Mouse (Mus musculus): ENCODE data around the gene Diras2. TPM values are rescaled to one million over a fixed set of nuclear protein-coding genes. Genes with fewer than 3 reads are reported as not detected.

Diras2 gene
- polyA plus RNA-seq, 1 experiment from 2014 or later, result 1.3 TPM

DNA sequence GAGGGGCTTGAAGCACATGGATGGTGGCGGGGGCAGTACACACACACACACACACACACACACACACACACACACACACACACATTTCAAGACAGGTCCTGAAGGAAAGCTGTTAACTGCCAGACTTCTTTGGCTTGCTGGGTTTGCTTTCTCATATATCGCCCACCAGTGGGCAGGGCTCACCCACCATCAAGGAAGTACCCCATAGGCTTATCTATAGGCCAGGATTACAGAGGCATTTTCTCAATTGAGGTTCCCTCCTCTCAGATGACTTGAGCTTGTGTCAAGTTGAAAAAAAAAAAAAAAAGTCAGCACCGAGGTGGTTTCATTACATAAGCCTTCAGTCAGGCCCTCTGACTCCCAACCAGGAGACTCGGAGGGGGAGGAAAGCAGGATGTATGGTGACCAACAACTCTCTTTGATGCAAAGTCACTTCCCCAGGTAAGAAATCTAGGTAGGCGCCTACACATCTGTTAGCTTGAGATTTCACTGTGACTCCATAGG lies 19.7 kb upstream of the Diras2 start:
- no peak overlapping the region for H3K4me2 ChIP-seq
- no peaks in the 10 kb centered on the region for H3K36me3 ChIP-seq
- ATAC-seq (ENCODE audit: insufficient number of reproducible peaks, low FRiP score), result no peak
- H3K9ac ChIP-seq, result no peak overlapping the region
- WGBS, result 63% methylated on average over 5 of the region's 5 CpGs
- no peaks in the 10 kb centered on the region for H3K9me3 ChIP-seq (replicated peaks)
- H3K4me3 ChIP-seq, result no peak overlapping the region
- no peaks in the 10 kb centered on the region for H3K4me1 ChIP-seq (replicated peaks)
- H3K27me3 ChIP-seq (replicated peaks), result no peaks in the 10 kb centered on the region
- no peak overlapping the region for H3K27ac ChIP-seq (ENCODE audit: poor library complexity, severe bottlenecking)

DNA sequence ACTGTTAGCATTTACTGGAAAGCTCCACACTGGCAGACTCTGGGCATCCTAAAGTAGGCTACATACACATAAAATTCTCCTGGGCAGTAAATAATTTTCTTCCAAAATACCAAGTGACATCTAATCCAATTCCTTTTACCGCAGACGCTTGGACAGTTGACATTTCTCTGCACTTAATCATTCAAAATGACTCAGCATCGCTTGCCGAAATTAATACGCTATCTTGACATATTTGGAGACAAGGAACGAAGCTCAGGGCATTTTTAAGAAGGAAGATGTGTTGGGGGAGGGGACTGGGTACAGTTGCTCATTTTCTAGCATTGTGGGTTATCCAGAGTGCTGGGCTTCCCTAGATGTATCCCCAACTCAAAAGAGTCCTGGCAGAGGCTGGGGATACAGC lies 15.2 kb upstream of the Diras2 start:
- Histone ChIP-seq H3K9ac (no peak overlapping the region), H3K27me3 (replicated peaks) (no peaks in the 10 kb centered on the region), H3K4me3 (no peak overlapping the region), H3K4me2 (no peak overlapping the region), H3K36me3 (no peaks in the 10 kb centered on the region), H3K9me3 (replicated peaks) (no peaks in the 10 kb centered on the region), H3K27ac (ENCODE audit: poor library complexity, severe bottlenecking) (no peak overlapping the region), H3K4me1 (replicated peaks) (no peaks in the 10 kb centered on the region)
- no peak for ATAC-seq (ENCODE audit: insufficient number of reproducible peaks, low FRiP score)
- WGBS, result 78% methylated on average over 6 of the region's 6 CpGs

DNA sequence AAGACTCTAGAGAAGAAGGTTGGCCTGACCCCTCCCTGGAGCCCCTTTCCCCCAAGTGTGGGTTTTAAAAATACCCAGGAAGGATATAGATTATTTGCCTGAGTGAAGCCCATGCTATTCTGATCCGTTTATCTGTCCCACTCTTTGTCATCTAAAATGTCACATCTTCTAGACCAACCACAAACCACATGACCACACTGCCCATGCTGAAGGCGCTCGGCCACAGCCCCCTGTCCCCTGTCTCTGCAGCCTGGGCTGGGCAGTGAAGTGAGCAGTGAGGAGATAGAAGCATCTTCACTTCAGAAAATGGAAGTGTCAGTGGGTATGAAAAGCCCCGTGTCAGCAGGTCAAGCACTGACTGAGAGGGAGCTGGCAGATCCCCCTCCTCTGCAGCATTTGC lies 11.6 kb upstream of the Diras2 start:
- Histone ChIP-seq H3K4me3 (no peak overlapping the region), H3K9ac (no peak overlapping the region), H3K9me3 (replicated peaks) (no peaks in the 10 kb centered on the region), H3K36me3 (no peaks in the 10 kb centered on the region), H3K27ac (ENCODE audit: poor library complexity, severe bottlenecking) (no peak overlapping the region), H3K4me1 (replicated peaks) (no peaks in the 10 kb centered on the region), H3K4me2 (no peak overlapping the region), H3K27me3 (replicated peaks) (no peaks in the 10 kb centered on the region)
- 60% methylated on average over 4 of the region's 4 CpGs for WGBS
- ATAC-seq (ENCODE audit: insufficient number of reproducible peaks, low FRiP score), result no peak

- Histone ChIP-seq H3K27me3 (replicated peaks) (no peaks in the 10 kb centered on the region), H3K9ac (no peak overlapping the region), H3K9me3 (replicated peaks) (no peaks in the 10 kb centered on the region), H3K4me3 (no peak overlapping the region), H3K4me2 (no peak overlapping the region), H3K27ac (ENCODE audit: poor library complexity, severe bottlenecking) (no peak overlapping the region), H3K4me1 (replicated peaks) (no peaks in the 10 kb centered on the region), H3K36me3 (no peaks in the 10 kb centered on the region)
- no peak for ATAC-seq (ENCODE audit: insufficient number of reproducible peaks, low FRiP score)
- WGBS, result 64% methylated on average over 8 of the region's 8 CpGs
Observed at GRCm38 (mm10) chr13:52542036-52542526, 11.0 kb upstream of the Diras2 start.

DNA sequence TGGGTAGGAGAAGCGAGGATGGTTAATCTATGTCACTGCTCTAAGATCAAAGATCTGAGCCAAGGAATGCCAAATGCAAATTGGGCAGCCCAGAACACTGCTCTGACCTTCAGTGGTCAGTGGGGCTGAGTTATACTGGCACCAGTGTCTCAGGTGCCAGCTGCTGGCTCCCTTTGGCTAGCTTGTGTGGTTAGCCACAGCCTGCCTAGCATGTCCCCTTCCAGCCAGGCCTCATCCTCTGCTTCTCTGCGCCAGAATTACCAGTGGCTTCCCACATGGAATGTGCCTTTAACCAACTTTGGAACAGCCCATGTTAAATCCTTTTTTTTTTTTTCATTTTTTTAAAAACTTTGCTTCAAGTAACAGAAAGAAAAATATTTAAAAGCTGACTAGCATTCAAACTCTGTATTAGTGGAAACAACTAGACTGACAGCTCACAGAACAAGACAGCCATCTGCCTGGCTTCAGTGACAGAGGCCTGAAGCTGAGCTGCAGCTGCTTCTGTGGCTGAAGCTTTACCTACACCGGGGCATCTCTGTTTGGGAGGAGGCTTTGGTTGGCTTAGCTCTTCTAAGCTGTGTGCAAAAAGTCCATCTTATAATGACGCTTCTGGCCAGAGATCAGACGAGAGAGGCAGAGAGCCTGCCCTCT lies 10.4 kb upstream of the Diras2 start:
- 65% methylated on average over 5 of the region's 5 CpGs for WGBS
- no peak overlapping the region for H3K27ac ChIP-seq (ENCODE audit: poor library complexity, severe bottlenecking)
- no peaks in the 10 kb centered on the region for H3K9me3 ChIP-seq (replicated peaks)
- H3K4me3 ChIP-seq, result no peak overlapping the region
- H3K27me3 ChIP-seq (replicated peaks), result no peaks in the 10 kb centered on the region
- no peaks in the 10 kb centered on the region for H3K36me3 ChIP-seq
- H3K4me1 ChIP-seq (replicated peaks), result 0 out of 2 replicates have a peak, but pooled peaks cover 2% of the 10 kb centered on the region
- no peak for ATAC-seq (ENCODE audit: insufficient number of reproducible peaks, low FRiP score)
- H3K4me2 ChIP-seq, result no peak overlapping the region
- no peak overlapping the region for H3K9ac ChIP-seq

- Histone ChIP-seq H3K9ac (no peak overlapping the region), H3K9me3 (replicated peaks) (no peaks in the 10 kb centered on the region), H3K4me2 (no peak overlapping the region), H3K4me1 (replicated peaks) (peaks cover 14% of the 10 kb centered on the region), H3K36me3 (no peaks in the 10 kb centered on the region), H3K27me3 (replicated peaks) (no peaks in the 10 kb centered on the region), H3K4me3 (no peak overlapping the region), H3K27ac (ENCODE audit: poor library complexity, severe bottlenecking) (no peak overlapping the region)
- no peak for ATAC-seq (ENCODE audit: insufficient number of reproducible peaks, low FRiP score)
- WGBS, result 77% methylated on average over 6 of the region's 6 CpGs
Observed at GRCm38 (mm10) chr13:52539461-52539860, 8.4 kb upstream of the Diras2 start.

DNA sequence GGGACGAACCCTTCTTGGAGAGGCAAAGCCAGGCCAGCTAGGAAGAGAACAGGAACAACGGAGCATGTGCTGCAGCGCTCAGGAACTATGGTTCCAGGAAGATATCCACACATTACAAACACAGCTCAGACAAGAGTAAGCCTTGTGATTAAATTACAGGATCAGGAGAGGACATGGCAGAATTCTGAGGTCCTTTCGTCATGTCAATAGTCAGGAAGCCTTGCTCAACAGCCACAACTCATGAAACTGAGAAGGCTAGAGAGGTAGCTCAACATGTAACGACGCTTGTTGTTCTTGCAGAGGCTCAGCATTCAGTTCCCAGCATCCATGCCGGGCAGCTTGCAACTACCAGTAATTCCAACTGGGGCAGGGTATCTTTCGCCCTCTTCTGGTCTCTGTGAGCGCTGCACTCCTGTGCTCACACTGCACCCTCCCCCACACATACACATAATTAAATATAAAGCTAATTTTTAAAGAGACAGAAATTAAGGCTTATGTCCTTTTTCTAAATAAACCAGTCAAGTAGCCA lies 7.6 kb upstream of the Diras2 start:
- Histone ChIP-seq H3K36me3 (no peaks in the 10 kb centered on the region), H3K27me3 (replicated peaks) (no peaks in the 10 kb centered on the region), H3K4me2 (no peak overlapping the region), H3K4me3 (no peak overlapping the region), H3K9me3 (replicated peaks) (no peaks in the 10 kb centered on the region), H3K9ac (no peak overlapping the region), H3K4me1 (replicated peaks) (peaks cover 14% of the 10 kb centered on the region), H3K27ac (ENCODE audit: poor library complexity, severe bottlenecking) (no peak overlapping the region)
- 80% methylated on average over 9 of the region's 9 CpGs for WGBS
- no peak for ATAC-seq (ENCODE audit: insufficient number of reproducible peaks, low FRiP score)

- 92% methylated on average over 26 of the region's 26 CpGs for WGBS
- H3K9me3 ChIP-seq (replicated peaks), result no peaks in the 10 kb centered on the region
- peaks cover 14% of the 10 kb centered on the region for H3K4me1 ChIP-seq (replicated peaks)
- no peak for ATAC-seq (ENCODE audit: insufficient number of reproducible peaks, low FRiP score)
- no peak overlapping the region for H3K27ac ChIP-seq (ENCODE audit: poor library complexity, severe bottlenecking)
- no peak overlapping the region for H3K4me3 ChIP-seq
- no peaks in the 10 kb centered on the region for H3K36me3 ChIP-seq
- H3K4me2 ChIP-seq, result no peak overlapping the region
- H3K9ac ChIP-seq, result no peak overlapping the region
- no peaks in the 10 kb centered on the region for H3K27me3 ChIP-seq (replicated peaks)
Observed at GRCm38 (mm10) chr13:52537754-52538587, 6.9 kb upstream of the Diras2 start.

DNA sequence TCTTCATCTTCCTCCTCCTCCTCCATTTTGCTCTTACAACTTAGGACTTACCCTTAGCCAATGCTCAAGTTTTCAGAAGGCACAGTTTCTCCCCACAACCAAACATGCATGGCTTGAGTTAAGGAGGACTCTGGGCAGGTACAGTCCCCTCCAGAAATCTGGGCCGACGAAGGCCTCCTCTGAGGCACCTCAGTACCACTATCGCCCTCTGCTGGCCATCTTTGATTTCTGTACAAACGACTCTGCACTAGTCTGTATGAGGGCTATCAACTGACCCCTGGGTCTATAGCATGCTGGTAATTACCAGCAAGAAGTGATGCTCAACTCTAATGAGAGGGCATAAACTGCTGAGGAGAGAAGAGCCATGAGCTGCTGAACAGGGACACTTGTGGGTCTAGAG lies 4.5 kb upstream of the Diras2 start:
- WGBS, result 5% methylated on average over 4 of the region's 4 CpGs
- Histone ChIP-seq H3K9ac (no peak overlapping the region), H3K4me1 (replicated peaks) (peaks cover 14% of the 10 kb centered on the region), H3K27me3 (replicated peaks) (no peaks in the 10 kb centered on the region), H3K4me2 (no peak overlapping the region), H3K9me3 (replicated peaks) (peaks cover 4% of the 10 kb centered on the region; the same call in 1 of the 2 replicates), H3K4me3 (no peak overlapping the region), H3K27ac (ENCODE audit: poor library complexity, severe bottlenecking) (no peak overlapping the region), H3K36me3 (no peaks in the 10 kb centered on the region)
- no peak for ATAC-seq (ENCODE audit: insufficient number of reproducible peaks, low FRiP score)

- no peak overlapping the region for H3K9ac ChIP-seq
- H3K4me2 ChIP-seq, result no peak overlapping the region
- 0 out of 2 replicates have a peak, but pooled peaks cover 4% of the 10 kb centered on the region for H3K27me3 ChIP-seq (replicated peaks)
- H3K4me3 ChIP-seq, result no peak overlapping the region
- H3K9me3 ChIP-seq (replicated peaks), result peaks cover 4% of the 10 kb centered on the region; the same call in 1 of the 2 replicates
- ATAC-seq (ENCODE audit: insufficient number of reproducible peaks, low FRiP score), result no peak
- H3K4me1 ChIP-seq (replicated peaks), result peaks cover 22% of the 10 kb centered on the region
- no peak overlapping the region for H3K27ac ChIP-seq (ENCODE audit: poor library complexity, severe bottlenecking)
- H3K36me3 ChIP-seq, result no peaks in the 10 kb centered on the region
- WGBS, result 83% methylated on average over 5 of the region's 5 CpGs
Observed at GRCm38 (mm10) chr13:52533644-52534043, 2.6 kb upstream of the Diras2 start.
